Mouse (Mus musculus): ENCODE measurements around the gene Fancd2os.

The Fancd2os gene

DNA sequence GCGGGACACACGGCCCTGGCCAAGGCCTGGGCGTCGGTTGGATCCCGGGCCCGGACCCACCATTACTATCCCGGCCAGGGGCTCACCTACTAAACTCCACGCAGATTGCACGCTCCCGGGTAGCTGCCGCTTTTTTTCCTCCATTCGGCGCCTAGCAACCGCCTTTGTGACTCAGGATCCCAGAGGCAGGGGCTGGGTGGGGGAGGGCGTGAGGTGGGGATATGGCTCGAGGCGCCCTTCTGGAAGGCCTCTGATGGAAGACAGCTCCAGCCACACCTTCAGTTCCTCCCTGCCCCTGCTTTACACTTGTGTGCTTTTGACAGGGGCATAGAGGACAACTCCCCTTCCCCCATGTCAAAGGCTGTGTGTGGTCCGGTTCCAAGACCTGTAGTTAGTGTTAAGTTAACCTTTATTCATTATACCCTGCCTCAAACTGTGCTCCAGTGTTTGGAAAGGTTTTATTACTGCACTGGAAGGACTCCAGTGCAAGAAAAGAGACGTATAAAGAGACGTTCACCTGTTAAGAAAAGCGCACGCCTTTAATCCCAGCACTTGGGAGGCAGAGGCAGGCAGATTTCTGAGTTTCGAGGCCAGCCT is at the start of gene Fancd2os:
TSS of gene Fancd2os (minus strand) at position 173 of the 597 bp plus-strand sequence.
- DNase-seq (ENCODE audit: low read depth, low spot score) = no peak

DNA sequence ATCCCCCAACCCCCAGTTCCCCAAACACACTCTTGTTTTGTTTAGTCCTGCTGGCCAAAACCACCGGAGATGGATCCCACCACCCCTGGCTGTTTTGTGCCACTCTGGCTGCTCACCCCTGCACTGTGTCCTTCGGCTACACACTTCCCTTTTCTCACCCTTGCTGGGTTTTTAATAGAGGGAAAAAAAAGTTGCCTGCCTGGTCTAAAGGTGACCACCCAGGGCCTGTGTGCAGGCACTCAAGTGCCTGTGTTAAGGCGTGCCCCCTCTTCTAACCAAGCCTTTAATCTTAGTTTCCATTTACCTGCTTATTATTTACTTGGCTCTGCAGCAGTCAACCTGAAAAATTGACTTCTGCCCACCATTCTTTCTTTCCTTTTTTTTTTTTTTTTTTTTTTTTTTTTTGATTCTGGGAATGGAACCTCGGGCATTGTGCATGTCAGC is 49.7 kb upstream of the Fancd2os start:
- DNase-seq (ENCODE audit: low read depth, low spot score) = peak; percentile 85

DNA sequence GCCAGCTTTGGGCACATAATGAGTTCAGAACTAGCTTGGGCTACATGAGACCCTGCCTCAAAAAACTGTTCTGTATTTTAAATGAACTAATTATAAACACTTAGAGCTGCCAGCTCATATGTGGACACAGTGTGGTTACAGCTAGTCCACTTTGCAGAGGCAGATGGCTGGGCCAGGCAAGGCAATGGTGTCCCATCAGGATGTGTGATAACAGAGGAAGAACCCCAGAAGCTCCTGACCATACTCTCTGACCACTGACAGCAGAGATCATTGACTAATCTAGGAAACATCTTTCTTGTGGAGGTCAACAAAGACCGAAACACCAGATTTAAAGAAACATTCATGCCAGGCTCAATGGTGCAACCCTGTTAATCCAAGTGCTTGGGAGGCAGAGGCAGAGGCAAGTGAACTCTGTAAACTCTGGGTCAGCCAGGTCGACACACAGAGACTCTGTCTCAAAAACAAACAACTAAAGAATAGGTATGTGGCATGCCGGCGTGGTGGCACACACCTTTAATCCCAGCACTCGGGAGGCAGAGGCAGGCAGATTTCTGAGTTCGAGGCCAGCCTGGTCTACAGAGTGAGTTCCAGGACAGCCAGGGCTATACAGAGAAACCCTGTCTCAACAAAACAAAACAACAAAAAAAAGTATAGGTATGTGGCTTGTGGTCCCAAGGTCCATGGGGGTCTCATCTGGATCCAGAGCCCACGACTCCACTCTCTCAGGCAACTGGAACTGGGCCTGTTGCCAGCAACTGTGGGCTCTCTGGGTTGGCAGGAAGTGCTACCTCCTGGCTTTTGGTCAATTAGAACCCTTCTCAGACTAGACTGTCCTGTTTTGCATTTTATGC is 49.1 kb upstream of the Fancd2os start:
- no peak for DNase-seq (ENCODE audit: low read depth, low spot score)

DNA sequence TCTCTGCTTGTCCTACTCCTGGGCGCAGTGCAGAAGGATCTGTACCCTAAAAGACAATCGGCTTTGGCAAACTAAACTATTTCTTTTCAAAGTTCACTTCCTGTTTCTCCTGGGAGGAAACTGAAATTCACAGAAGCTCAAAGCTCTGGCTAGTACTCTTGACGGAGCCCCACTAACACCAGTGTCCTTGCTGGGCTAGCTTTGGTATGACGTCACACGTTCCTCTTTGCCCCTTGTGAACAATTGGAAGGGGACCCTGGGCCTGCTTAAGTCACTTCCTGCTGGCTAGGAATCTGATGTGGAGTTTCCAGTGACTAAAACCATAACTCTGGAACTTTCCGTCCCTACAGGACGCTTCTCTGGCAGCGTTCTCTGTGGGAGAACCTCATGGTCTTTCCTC is 44.3 kb upstream of the Fancd2os start:
- DNase-seq (ENCODE audit: low read depth, low spot score) = no peak

DNA sequence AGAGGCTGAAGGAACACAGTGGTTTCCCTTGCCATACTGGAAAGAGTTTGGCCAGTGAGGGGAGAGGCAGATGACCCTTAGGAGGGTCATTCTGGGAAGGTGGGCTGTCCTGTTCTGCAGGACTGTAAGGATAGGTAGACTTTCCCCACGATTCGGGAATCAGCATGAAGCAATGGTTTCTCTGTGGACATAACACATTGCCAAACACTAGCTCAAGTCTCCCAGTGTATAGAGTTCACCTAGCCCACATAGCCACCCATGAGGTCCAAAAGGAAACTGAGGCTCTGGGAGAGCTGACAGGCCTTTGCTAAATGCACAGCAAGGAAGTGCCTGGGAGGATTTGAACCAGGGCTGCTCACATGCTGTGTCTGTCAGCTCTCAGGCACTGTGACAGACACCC is 43.5 kb upstream of the Fancd2os start:
- no peak for DNase-seq (ENCODE audit: low read depth, low spot score)

DNA sequence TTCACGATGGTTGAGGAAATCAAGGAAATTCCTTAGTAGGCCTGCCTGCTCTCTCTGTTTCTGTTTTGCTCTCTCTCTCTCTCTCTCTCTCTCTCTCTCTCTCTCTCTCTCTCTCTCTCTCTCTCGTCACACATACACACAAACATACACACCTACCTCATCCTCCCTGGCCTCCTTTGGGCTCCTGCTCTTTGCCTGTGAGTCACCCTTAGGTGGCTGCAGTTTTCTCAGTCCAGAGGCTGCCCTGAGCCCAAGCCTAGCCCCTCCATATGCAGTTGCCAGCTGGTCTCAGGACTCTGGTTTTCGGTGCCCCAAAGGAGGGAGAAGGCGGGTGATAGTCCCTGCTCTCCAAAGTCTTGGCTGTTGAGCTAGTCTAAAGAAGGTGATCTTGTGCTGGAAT is 42.5 kb upstream of the Fancd2os start:
- DNase-seq (ENCODE audit: low read depth, low spot score) = no peak

DNA sequence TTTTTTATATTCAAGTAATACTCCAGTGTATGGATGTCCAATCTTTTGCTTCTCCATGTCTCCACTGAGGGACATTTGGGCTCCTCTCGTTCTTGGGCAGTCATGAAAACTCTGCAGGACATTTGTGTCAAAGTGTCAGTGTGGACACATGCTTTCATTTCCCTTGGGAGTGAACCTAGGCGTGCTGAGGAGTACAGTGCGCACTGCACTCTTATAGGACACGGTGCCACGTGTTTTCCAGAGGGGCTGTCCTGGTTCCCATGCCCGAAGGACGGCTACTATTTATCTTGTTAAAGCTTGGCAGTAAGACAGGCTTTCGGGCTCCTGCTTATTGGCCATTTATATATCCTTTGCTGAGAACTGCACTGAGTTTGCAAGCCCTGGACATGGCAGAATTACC is 42.1 kb upstream of the Fancd2os start:
- no peak for DNase-seq (ENCODE audit: low read depth, low spot score)

DNA sequence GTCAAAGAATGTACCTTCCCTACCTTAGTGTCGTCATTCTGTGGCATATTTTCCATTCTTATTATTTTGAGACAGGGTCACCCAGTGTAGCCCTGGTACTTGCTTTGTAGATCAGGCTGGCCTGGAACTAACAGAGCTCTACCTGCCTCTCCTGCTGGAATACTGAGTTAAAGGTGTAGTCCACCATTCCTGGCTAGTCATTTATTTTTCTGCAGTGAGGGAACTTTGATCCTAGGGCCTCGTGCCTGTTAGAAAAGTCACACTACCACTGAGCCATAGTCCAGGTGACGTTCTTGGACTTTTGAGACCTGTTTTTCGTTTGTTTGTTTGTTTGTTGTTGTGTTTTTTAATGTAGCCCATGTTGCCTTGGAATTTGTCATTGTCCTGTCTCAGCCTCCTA is 38.7 kb upstream of the Fancd2os start:
- no peak for DNase-seq (ENCODE audit: low read depth, low spot score)

DNA sequence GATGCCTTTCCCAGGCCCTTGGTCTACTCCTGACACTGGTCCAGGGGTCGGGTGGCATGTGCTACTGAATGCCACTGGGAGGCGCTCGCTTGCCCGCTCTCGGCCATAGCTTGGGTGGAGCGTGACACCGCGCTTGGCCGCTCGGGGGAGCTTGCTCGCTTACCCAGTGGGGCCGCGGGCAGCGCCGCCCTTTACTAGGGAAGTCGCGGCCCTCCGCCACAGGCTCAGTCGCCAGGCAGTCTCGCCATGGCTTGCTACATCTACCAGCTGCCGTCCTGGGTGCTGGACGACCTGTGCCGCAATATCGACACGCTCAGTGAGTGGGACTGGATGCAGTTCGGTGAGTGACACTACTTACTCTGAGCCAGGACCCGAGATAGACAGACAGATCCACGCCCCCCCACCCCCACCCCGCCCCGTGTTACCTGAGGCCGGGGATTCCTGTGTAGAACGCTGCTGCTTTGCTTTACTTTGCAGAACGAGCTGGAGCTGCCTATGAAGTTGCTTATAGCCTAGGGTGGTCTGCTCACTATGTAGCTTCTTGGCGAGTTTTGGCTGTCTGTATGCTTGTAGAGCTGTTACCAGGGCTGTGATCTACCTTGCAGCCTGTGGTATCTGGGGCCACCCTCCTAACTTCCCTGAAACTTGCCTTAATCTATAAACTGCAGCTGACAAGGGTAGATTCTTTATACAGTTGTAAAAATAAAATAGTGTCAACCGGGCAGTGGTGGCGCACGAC is 38.0 kb upstream of the Fancd2os start, which contains the start of gene Irak2:
TSS of gene Irak2 (plus strand) at position 166 of the 739 bp plus-strand sequence.
- peak; percentile 93 for DNase-seq (ENCODE audit: low read depth, low spot score)

DNA sequence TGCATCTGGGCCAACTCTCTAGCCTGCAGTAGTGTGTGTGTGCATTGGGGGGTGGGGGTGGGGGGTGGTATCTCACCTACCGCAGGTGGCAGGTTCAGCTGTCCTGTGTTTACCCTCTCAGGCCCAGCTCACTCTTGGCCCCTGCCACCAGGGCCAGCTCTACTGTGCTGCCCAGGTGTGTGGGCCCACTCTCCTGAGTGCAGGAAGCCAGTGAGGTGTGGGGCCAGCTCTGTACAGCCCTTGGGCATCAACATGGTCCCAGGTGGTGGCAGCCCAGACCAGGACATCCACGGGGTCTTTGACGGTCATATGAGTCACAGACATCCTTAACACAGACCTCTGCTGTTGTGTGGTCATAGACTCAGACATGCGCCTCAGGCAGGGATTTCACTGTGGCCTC is 32.3 kb upstream of the Fancd2os start:
- DNase-seq (ENCODE audit: low read depth, low spot score) = no peak

DNA sequence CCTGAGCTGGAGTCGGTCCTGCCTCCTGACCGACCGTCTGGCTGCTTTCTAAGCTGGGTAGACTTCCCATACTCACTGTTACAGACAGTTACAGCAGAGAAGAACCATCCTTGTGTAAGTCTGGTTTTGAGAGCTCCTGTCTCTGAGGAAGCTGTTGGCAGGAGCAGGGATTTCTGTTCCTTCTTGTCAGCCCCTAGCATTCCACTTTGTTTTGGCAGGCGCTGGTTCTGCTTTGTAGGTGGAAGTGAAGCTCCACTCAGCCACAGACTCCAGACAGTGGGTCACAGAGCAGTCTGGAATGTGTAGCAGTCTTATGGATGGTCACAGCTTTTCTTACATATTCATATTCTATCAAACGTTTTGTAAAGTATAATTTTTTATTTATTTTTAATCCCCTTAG is 29.8 kb upstream of the Fancd2os start:
- no peak for DNase-seq (ENCODE audit: low read depth, low spot score)

DNA sequence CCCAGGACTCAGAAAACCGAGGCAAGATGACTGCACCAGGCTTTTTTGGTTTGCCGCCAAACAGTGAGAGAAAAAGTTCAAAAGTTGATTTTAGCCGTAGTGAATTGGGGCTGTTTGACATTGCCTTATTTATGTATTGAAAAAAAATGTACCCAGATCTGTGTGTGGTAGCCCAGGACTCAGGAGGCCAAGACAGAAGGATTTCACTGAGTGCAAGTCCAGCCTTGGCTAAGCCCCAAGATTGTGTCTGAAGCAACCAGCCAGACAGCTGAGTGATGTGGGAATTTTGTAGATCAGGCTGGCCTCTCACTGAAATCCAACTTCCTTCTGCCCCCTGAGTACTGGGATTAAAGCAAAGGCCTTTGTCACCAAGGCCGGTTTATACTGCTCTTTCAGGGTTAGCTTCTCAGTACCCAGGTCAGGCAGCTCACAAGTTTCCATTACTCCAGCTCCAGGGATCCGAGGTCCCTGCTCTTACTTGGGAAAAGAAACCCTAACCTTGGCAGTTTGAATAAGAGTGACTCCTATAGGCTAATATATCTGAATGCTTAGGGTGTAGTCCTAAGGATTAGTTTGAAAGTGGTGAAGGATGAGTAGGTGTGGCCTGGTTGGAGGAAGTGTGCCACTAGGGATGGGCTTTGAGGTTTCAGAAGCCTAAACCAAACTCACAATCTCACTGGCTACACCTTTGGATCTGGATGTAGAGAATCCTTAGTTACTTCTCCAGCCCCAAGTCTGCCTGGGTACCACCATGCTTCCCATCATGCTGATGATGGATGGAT is 24.7 kb upstream of the Fancd2os start:
- DNase-seq (ENCODE audit: low read depth, low spot score) = peak; percentile 31

DNA sequence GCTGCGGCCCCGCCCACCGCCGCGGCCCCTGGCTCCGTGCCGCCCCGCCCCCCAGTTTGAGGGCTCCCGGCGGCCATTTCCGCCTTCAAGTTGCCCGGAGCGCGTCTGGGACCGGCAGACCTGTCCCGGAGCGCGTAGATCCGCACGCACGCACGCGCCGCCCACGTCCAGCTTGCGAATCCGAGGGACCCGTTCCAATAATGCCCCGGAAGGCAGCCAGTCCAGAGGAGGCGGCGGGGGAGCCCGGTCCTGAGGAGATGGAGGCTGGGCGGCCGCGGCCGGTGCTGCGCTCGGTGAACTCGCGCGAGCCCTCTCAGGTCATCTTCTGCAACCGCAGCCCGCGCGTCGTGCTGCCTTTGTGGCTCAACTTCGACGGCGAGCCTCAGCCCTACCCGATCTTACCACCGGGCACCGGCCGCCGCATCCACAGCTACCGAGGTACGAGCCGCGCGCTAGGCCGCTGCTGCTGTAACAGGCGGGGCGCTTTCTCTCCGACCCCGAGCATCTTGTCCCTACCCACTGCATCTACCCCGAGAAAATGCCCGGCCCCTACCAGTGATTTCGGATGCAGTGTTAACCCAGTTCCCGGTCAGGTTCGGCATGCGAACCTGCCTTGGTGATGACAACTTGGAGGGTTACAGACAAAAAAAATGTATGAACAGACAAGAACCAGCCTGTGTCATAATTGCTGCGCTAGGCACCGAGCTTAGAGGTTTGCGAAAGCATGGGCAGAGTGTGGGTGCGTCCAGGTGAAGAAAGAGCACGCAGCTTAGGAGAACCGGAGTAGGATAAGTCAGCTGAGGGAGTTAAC is 23.6 kb upstream of the Fancd2os start, which contains the start of gene Vhl:
TSS of gene Vhl (plus strand) at position 19 of the 811 bp plus-strand sequence.
- DNase-seq (ENCODE audit: low read depth, low spot score) = peak; percentile 89

DNA sequence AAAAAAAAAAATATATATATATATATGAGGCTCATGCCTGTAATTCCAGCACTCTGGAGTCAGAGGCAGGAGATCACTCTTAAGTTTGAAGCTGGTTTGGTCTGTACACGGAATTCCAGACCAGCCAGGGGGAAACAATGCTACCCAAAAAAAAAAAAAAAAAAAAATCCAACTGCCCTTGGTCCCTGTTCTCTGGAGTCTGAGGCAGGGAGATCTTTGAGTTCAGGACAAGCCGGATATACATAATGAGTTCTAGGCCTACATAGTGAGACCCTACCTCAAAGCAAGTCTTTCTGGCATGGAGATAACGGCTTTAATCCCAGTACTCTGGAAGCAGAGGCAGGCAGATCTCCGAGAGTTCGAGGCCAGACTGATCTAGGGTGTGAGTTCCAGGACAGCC is 22.9 kb upstream of the Fancd2os start:
- no peak for DNase-seq (ENCODE audit: low read depth, low spot score)

DNA sequence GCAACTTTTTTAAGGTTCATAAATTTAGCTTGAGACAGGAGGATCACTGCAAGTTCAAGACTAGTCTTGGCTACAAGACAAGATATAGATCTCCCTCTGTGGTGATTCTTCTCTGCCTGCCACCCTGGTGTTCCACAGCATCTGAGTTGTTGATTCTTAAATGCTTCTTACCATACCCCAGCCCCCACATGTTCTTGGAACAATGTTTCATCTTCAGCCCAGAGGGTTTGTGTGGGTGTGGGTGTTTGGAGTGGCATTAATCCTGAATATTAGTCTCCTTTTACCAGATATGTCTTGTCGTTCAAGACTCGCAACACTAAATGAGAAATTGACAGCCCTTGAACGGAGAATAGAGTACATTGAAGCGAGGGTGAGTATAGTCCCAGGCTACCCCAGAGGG is 15.0 kb upstream of the Fancd2os start:
- DNase-seq (ENCODE audit: low read depth, low spot score) = no peak

DNA sequence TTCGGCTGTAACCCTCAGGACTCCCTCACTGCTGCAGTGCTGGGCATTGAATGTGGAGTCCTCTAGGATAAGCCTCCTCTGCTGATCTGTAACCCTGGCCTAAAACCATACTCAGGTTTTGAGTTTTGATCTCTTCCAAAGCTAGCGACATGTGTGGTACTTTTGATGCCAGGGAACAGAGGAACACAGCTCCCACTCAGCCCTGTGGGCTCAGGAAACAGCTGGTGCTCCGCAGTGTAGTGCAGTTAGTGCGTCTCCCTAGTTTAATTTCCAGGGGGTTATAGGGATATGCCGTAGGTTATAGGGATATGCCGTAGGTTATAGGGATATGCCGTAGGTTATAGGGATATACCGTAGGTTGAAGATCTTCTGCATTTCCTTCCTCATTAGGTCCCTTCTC is 14.5 kb upstream of the Fancd2os start:
- DNase-seq (ENCODE audit: low read depth, low spot score) = no peak

DNA sequence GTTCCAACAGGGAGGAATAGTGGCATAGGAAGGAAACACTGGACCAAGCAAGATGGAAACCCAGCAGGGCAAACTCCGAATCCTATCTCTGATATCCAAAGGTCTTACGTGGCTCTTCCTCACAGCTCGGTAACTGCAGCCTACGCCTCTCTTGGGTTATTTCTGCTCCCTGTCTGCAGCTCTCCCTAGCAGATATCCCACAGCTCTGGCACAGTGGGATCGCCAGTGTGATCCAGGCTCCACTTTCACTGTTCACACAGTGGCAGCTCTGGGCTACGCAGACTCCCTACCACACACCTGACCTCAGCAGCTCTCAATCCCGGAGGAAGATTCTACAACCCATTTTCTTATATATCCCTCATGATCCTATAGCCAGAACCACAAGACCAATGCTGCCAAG is 13.6 kb upstream of the Fancd2os start:
- no peak for DNase-seq (ENCODE audit: low read depth, low spot score)

DNA sequence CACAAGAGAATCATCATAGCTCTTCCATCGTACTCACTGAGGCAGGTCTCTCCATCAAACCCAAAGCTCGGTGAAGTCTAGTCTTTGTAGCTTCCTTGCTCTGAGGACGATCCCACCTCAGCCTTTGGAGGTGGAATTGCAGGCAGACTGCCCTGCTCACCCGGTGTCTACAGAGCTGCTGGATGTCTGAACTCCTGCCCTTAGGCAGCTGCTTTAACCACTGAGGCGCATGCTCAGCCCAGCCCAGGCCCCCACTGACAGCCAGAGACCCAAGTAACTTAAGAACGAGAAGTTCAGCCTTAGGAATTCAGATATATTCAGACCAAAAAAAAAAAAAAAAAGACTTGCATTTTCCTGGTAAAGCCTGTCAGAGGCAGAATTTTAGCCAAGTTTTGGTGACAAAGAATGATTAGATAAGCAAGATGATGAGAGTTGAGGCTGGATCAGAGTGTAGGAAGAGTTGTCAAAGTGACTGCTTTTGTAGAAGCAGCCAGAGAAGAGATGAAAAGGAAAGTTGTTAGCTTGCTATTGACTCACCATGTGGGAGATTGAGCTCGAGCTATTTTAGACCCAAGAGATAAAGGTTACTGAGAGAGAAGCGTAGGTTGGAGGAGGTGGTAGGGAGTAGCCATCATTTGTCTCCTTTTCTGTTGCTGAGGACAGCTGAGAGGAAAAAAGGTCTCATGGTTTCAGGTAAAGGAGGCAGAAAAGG is 11.9 kb upstream of the Fancd2os start:
- DNase-seq (ENCODE audit: low read depth, low spot score) = no peak

DNA sequence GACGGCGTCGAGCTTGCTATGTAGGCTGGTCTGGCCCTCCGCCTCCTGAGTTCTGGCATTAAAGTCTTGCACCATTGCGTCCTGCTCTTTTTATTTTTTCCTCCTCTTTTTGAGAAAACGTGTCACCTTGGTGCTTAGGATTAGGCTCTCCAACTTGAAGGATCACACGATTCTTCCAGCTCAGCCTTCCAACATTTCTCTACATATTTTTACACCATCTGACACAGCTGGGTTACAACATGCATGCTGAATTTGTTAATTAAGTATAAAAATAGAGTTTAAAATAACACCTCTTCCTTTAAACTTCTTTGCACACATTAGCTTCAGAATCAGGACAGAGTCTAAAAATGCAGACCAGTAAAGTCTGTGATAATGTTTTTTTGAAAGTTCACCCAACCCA is 8.8 kb upstream of the Fancd2os start:
- no peak for DNase-seq (ENCODE audit: low read depth, low spot score)

DNA sequence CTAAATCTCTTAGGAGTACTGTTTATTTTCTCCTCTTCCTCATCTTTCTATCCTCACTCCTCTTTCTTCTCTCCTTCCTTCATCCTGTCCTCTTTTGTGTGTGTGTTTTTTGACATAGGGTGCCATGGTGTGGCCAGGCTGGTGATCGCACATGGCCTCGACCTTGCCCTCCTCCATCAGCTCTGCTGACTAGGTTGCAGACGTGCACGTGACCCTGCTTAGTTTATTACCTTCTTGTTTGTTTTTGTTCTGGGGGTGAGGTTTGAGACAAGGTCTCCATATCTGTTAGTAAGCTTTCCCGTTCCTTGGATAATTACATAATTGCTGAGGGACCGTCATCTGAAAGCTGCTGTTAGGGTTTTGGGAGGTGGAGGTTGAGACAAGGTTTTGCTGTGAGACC is 8.4 kb upstream of the Fancd2os start:
- no peak for DNase-seq (ENCODE audit: low read depth, low spot score)

All from A20 (cell line).